Mouse (Mus musculus): ENCODE results near the gene Evl. TPM values are rescaled to one million over a fixed set of nuclear protein-coding genes. Genes with fewer than 3 reads are reported as not detected.

Gene Evl
- polyA plus RNA-seq (2012; rRNA removed): 382 and 401 TPM in 2 replicates

DNA sequence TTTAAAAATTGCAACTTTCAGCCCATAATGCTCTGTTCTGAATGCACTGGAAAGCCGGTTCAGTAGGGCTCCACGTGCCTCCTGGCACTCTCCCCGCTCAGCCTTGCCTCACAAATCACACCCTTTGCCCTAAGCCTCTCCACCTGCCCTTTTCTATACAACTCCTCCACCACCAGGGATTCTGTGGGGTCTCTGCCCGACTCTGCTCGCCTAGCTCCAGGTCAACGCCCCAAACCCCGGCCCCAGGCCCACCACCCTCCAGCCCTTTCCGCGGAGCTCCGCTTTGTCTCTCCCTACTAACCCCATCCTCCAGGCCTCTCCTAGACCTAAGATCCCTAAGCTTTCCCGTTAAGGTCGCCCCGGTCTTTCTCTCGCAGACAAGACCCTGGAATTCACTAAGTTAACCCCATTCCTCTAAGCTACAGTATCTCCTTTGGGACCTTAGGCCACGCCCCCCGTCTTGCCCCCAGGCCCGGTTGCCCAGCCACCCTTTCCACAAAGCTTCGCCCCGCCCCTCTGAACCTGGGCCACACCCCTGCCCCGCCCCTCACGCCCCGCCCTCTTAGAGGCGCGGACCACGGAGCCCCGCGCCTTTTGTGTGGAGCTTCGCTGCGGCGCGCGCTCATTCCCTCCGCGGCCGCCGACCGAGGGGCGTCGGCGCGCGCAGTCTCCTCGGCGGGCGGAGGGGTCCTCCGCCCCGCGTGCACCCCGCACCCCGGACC is at the start of gene Evl:
Gene Evl (plus strand): TSS at position 601 of the 722 bp plus-strand sequence.

GRCm38 (mm10) chr12:108702185-108702584 is 147.7 kb downstream of the Evl start, which contains the start of gene Degs2:
Gene Degs2, minus strand, starts transcription at chr12:108702315.

Other genes starting within 250 kb of the Evl start
- gene Hhipl1, start 248.4 kb upstream of the Evl start, polyA plus RNA-seq (2012; rRNA removed): 4.6 and 5.1 TPM in 2 replicates
- 60.7 and 66.5 TPM in 2 replicates for gene Cyp46a1, start 220.3 kb upstream of the Evl start, polyA plus RNA-seq (2012; rRNA removed)
- gene Eml1, start 183.8 kb upstream of the Evl start, polyA plus RNA-seq (2012; rRNA removed): 71.8 and 77.3 TPM in 2 replicates
- 0.21 and 0.35 TPM in 2 replicates for gene Degs2, start 147.6 kb downstream of the Evl start, polyA plus RNA-seq (2012; rRNA removed)
- 24.7 and 26.4 TPM in 2 replicates for gene Yy1, start 238.3 kb downstream of the Evl start, polyA plus RNA-seq (2012; rRNA removed)

All from central nervous system, embryonic 18 days (tissue).